Mouse (Mus musculus) macrophage (primary cell): Measurements from ENCODE around the gene Fam196a. TPM values are rescaled to one million over a fixed set of nuclear protein-coding genes. Genes with fewer than 3 reads are reported as not detected.

Experiments used
- H3K27ac ChIP-seq: fragments of 350-480 bp; formaldehyde crosslinking; 2 replicates; pipeline ENCODE4 v1.9.0; 2021
- H3K36me3 ChIP-seq: fragments of 350-480 bp; formaldehyde crosslinking; 2 replicates; pipeline ENCODE4 v1.9.0; 2021; ENCODE audit errors: inconsistent target
- H3K4me3 ChIP-seq: fragments of 350-480 bp; formaldehyde crosslinking; 2 replicates; pipeline ENCODE4 v1.9.0; 2021; ENCODE audit errors: inconsistent target
- H3K79me2 ChIP-seq: fragments of 350-480 bp; formaldehyde crosslinking; 2 replicates; pipeline ENCODE4 v1.9.0; 2021; ENCODE audit errors: inconsistent target
- WGBS: methylation state at CpG from one replicate; pipeline ENCODE4 v1.1.7; 2026; ENCODE audit warnings: inconsistent platforms; ENCODE audit not compliant: missing documents; 5-methylcytosine and 5-hydroxymethylcytosine counted together
- polyA plus RNA-seq: library from polyadenylated mRNA; stranded (reverse); fragments of 250-400 nt; gene quantifications from 3 replicates; pipeline ENCODE4 v1.2.4, GENCODE M21; 2018; ENCODE audit warnings: inconsistent platforms
- total RNA-seq, 78 experiments: library from RNA; depleted of rRNA; stranded (reverse); fragments of 250-400 nt; gene quantifications; 1 replicate in 9 of 78; 2 replicates in 24 of 78; 3 replicates in 43 of 78; 4 replicates in 2 of 78; pipeline ENCODE4 v1.2.4; 2018; ENCODE audit warnings: inconsistent platforms in 56 of 78

The Fam196a gene
- under 1 TPM in 3 of 26 experiments, not detected in 23; 0.22 to 0.30 (median 0.29) TPM for total RNA-seq (2018; cell fraction: chromatin; rRNA removed)
- total RNA-seq (2018; cell fraction: cytosol; rRNA removed): under 1 TPM in 8 of 26 experiments, not detected in 18; 0.04 to 0.22 (median 0.08) TPM
- total RNA-seq (2018; cell fraction: nucleus; rRNA removed): under 1 TPM in 9 of 26 experiments, not detected in 17; 0.13 to 0.42 (median 0.28) TPM
- polyA plus RNA-seq: not detected in 3 replicates

DNA sequence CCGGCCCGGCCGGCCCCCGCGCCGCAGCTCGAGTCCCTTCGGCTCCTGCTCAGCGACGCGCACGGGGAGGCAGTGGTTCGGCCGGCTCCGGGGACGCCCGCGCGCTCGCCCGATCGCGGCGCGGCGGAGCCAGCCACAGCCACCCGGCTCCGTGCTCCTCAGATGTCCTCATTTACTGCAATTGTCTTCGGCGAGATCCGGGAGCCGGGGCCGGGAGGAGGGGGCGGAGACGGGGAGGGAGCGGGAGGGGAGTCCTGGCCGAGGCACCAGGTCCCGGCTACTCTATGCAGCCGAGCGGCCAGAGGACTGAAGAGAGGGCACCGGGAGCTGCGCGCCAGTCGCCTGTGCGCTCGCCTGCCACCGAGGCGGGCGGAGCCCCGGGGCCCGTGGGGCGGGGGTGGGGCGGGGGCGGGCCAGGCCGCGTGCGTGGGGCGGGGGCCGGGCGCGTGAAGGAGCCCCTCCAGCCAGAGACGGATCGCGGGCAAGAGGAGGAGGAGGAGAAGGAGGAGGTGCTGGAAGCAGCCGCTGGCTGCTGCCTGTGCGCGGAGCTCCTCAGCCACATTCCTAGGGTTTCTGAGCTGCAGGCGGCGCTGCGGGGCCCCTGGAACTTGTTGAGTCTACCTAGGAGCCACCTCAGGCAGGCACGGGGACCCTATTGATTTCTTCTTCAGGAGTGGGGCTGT is at the start of gene Fam196a:
Gene Fam196a, minus strand, starts transcription at position 504 of the 683 bp plus-strand sequence.
- H3K36me3 ChIP-seq: no peaks in the 10 kb centered on the region
- no peak within 1 kb of the TSS for H3K27ac ChIP-seq
- no peak within 1 kb of the TSS for H3K4me3 ChIP-seq
- 6% methylated on average over 56 of the region's 71 CpGs for WGBS
- H3K79me2 ChIP-seq: no peaks in the 10 kb centered on the region

GRCm38 (mm10) chr7:134961608-134962007 is 23.4 kb upstream of the Fam196a start:
- Histone ChIP-seq H3K79me2 (no peaks in the 10 kb centered on the region), H3K4me3 (no peak overlapping the region), H3K36me3 (no peaks in the 10 kb centered on the region), H3K27ac (no peak overlapping the region)
- WGBS: 95% methylated on average over 2 of the region's 2 CpGs

DNA sequence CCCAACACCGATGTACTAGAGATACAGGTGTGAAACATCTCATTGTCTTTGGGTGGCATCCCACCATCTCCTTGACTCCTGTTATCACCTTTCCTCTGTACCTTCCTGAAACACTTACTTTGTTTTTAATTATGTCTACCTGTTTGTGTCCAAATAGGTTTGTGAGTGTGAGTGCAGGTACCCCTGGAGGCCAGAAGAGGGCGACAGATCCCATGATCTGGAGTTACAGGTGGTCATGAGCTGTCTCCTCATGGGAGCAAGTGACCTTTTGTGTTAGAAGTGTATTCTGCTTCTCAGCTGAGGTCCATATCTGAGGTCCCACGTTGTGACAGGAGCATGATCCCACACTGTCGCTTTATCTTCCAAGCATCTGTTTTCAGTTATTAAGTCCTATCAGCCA is 22.6 kb upstream of the Fam196a start:
- WGBS: 83% methylated on average over 4 of the region's 4 CpGs
- Histone ChIP-seq H3K27ac (no peak overlapping the region), H3K4me3 (no peak overlapping the region), H3K79me2 (no peaks in the 10 kb centered on the region), H3K36me3 (no peaks in the 10 kb centered on the region)

- H3K79me2 ChIP-seq: no peaks in the 10 kb centered on the region
- 87% methylated on average over 6 of the region's 6 CpGs for WGBS
Measured at GRCm38 (mm10) chr7:134959086-134959485, 20.9 kb upstream of the Fam196a start.

DNA sequence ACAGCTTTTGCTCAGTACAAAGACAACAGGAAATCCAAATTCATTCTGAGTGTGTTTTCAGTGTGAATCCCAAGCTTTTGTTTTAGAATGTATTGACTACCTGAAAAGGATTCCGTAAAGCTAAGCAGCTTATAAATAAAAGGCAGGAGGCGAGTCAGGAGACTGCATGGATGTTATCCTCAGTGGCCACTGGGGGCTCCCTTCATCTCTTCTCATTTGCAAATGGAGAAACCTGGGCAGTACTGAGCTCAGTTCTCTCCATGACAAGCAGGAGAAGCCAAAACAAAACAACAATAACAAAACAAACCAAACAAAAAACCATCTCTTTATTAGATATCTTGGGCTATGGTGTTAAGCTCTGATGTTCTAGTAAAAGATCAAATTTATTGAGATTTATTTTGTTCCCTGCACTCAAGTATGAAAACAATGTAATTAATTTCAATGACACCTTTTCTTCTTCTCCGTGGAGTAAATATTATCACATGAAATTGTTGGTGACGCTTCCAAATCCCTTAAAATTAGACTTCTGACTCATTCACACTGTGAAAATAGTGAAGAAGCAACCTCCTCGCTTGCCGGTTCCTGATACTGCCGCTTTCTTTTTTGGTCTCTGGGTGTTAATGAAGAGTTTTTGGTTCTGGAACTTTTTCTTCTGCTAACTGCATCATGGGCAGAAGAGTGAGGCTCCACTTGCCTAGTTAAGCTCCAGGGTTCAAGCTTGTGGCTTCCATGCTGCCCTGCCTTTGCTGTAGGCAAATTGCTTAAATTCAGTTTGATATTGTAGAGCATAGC is 7.9 kb upstream of the Fam196a start:
- Histone ChIP-seq H3K79me2 (no peaks in the 10 kb centered on the region), H3K36me3 (no peaks in the 10 kb centered on the region), H3K4me3 (no peak overlapping the region), H3K27ac (no peak overlapping the region)
- 95% methylated on average over 7 of the region's 7 CpGs for WGBS

More at GRCm38 (mm10) chr7:134959086-134959485, 20.9 kb upstream of the Fam196a start:
- Histone ChIP-seq H3K4me3 (no peak overlapping the region), H3K27ac (no peak overlapping the region), H3K36me3 (no peaks in the 10 kb centered on the region)

- Histone ChIP-seq H3K27ac (no peak overlapping the region), H3K79me2 (no peaks in the 10 kb centered on the region), H3K36me3 (no peaks in the 10 kb centered on the region), H3K4me3 (no peak overlapping the region)
- WGBS: 82% methylated on average over 7 of the region's 7 CpGs
Measured at GRCm38 (mm10) chr7:134943701-134944100, 5.5 kb upstream of the Fam196a start.

DNA sequence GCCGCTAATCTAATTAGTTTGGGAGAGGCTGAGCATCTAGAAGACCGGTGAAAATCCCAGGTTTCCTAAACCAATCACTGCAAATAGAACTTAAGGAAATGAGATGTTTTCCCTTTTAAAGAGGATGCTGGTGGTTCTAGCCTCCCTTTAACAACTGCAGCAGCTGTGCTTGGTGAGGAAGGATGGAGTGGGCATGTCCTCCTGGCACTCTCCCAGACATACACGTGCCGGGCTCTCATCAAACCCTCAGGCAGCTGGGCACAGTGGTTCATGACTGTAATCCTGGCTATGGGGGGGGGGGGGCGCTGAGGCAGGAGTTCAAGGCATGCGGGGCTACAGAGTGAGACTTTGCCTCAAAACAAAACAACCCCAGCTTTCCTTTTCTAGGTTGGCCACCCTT is 4.8 kb upstream of the Fam196a start:
- no peak overlapping the region for H3K27ac ChIP-seq
- 86% methylated on average over 6 of the region's 6 CpGs for WGBS
- H3K79me2 ChIP-seq: no peaks in the 10 kb centered on the region
- H3K36me3 ChIP-seq: no peaks in the 10 kb centered on the region
- no peak overlapping the region for H3K4me3 ChIP-seq

GRCm38 (mm10) chr7:134941891-134942290 is 3.7 kb upstream of the Fam196a start:
- Histone ChIP-seq H3K27ac (no peak overlapping the region), H3K36me3 (no peaks in the 10 kb centered on the region), H3K79me2 (no peaks in the 10 kb centered on the region), H3K4me3 (no peak overlapping the region)
- 96% methylated on average over 6 of the region's 6 CpGs for WGBS

GRCm38 (mm10) chr7:134937471-134937926 is 731 bp downstream of the Fam196a start:
- Histone ChIP-seq H3K36me3 (no peaks in the 10 kb centered on the region), H3K27ac (no peak overlapping the region), H3K4me3 (no peak overlapping the region), H3K79me2 (no peaks in the 10 kb centered on the region)
- WGBS: 9% methylated on average over 25 of the region's 37 CpGs

DNA sequence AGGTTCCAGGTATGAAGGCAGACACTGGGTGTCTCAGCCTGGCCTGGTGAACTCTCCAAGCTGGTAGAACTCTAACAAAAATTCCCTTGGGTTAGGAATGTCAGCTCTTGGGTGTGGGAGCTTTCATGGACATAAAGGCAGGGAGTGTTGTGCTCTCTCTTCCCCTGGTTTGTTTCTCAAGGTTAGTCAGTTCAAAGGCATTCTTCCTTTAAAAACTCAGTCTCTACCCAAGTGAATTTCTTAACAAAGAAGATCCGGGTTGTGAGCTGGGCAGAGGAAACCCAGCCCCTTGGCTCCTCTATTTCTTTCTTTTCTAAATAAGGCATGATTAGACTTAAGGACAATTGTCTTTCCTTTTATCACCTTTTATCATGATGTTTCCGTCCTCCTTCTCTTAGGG is 6.3 kb downstream of the Fam196a start:
- H3K36me3 ChIP-seq: no peaks in the 10 kb centered on the region
- H3K4me3 ChIP-seq: no peak overlapping the region
- WGBS: 89% methylated on average over 2 of the region's 2 CpGs
- no peaks in the 10 kb centered on the region for H3K79me2 ChIP-seq
- H3K27ac ChIP-seq: no peak overlapping the region

- H3K4me3 ChIP-seq: no peak overlapping the region
- H3K79me2 ChIP-seq: no peaks in the 10 kb centered on the region
- H3K36me3 ChIP-seq: no peaks in the 10 kb centered on the region
- WGBS: 94% methylated on average over 2 of the region's 2 CpGs
- H3K27ac ChIP-seq: no peak overlapping the region
Measured at GRCm38 (mm10) chr7:134901992-134902391, 36.2 kb downstream of the Fam196a start.

- Histone ChIP-seq H3K27ac (no peak overlapping the region), H3K79me2 (no peaks in the 10 kb centered on the region), H3K4me3 (no peak overlapping the region), H3K36me3 (no peaks in the 10 kb centered on the region)
- 93% methylated on average over 2 of the region's 2 CpGs for WGBS
Measured at GRCm38 (mm10) chr7:134899462-134899861, 38.8 kb downstream of the Fam196a start.

- H3K79me2 ChIP-seq: no peaks in the 10 kb centered on the region
- 77% methylated on average over 2 of the region's 2 CpGs for WGBS
Measured at GRCm38 (mm10) chr7:134894604-134895003, 43.6 kb downstream of the Fam196a start.

DNA sequence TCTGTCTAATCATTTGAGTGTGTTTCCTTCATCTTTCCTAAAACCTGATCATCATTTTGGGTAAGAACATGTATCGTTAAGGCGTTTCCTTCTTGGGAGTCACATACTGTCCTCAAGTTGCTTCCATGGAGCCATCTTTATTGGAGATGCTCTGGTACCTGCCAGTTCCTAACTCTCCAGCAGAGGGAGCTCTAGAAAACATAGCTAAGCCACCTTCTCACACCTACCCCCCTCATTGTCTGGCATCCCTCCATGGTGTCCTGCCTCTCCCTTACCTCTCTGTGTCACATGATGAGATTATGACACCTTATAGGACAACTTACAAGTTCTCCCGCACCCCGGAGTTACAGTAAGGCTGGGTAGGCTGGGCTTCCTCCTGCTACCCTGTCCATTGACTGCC is 45.3 kb downstream of the Fam196a start:
- 79% methylated on average over 4 of the region's 4 CpGs for WGBS
- H3K79me2 ChIP-seq: no peaks in the 10 kb centered on the region
- no peaks in the 10 kb centered on the region for H3K36me3 ChIP-seq
- no peak overlapping the region for H3K27ac ChIP-seq
- H3K4me3 ChIP-seq: no peak overlapping the region

More at GRCm38 (mm10) chr7:134894604-134895003, 43.6 kb downstream of the Fam196a start:
- Histone ChIP-seq H3K27ac (no peak overlapping the region), H3K36me3 (no peaks in the 10 kb centered on the region), H3K4me3 (no peak overlapping the region)

DNA sequence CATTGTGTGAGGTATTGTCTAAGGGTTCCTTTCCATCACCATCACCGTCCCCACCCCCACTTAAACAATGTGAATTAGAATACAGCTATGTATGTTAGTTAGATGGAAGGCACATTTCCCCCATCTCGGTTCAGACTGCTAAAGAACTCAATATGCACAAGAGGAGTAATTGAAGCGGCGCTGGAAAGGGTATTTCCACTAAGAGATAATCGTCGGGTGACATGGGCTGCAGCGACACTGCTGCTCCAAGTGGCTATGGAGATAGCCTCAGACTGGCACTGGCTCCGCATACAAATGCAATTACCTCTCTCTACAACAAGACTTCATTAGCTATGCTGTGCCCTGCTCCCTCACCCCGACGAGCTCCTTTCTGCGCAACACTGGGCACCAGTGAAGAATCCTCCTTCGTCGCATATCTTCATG is 45.8 kb downstream of the Fam196a start:
- Histone ChIP-seq H3K79me2 (no peaks in the 10 kb centered on the region), H3K27ac (no peak overlapping the region), H3K4me3 (no peak overlapping the region), H3K36me3 (no peaks in the 10 kb centered on the region)
- 97% methylated on average over 13 of the region's 13 CpGs for WGBS
